In genomic region chr2:90788126-90788525, GRCm38 (mm10) we compare ENCODE assay signal across 28 mouse cellular contexts. TPM values are rescaled to one million over a fixed set of nuclear protein-coding genes. Genes with fewer than 3 reads are reported as not detected.
"Had no signal": no experiment of that assay in that cellular context is flagged by ENCODE, and none has a peak within 500 bp of the region (broad histone marks: within the 10 kb centered on the region; RNA-seq: fewer than 3 reads in every experiment).

No protein-coding gene starts in this region.

- H3K4me3 ChIP-seq: heart, adult 2 months; heart, embryonic 10.5 days; heart, embryonic 12.5 days; heart, embryonic 13.5 days; heart, embryonic 15.5 days; hindbrain, embryonic 10.5 days; hindbrain, embryonic 12.5 days; hindbrain, embryonic 13.5 days; hindbrain, embryonic 15.5 days; intestine, embryonic 15.5 days; kidney, embryonic 15.5 days; left cerebral cortex, adult 2 months had no signal

- DNase-seq: heart, adult 2 months; heart, postnatal 10 days; heart, postnatal 14 days; heart, postnatal 36 days; heart, postnatal 4 days; kidney, adult 11 months; kidney, postnatal 10 days; kidney, postnatal 14 days; kidney, postnatal 25 days; kidney, postnatal 36 days; kidney, postnatal 4 days; layer of hippocampus, postnatal 36 days had no signal

- H3K27ac ChIP-seq: heart, adult 2 months; heart, embryonic 10.5 days; heart, embryonic 13.5 days; heart, embryonic 15.5 days; hindbrain, embryonic 10.5 days; hindbrain, embryonic 12.5 days; hindbrain, embryonic 13.5 days; hindbrain, embryonic 14.5 days; hindbrain, embryonic 15.5 days; hindbrain, postnatal 0 days; intestine, embryonic 15.5 days; kidney, embryonic 15.5 days; kidney, postnatal 0 days; left cerebral cortex, adult 2 months had no signal

- H3K36me3 ChIP-seq: heart, embryonic 10.5 days; heart, embryonic 12.5 days; heart, embryonic 13.5 days; heart, embryonic 15.5 days; hindbrain, embryonic 10.5 days; hindbrain, embryonic 12.5 days; hindbrain, embryonic 13.5 days; hindbrain, embryonic 15.5 days; intestine, embryonic 15.5 days; kidney, embryonic 15.5 days had no signal

- H3K4me1 ChIP-seq: intestine, embryonic 15.5 days had no signal

- H3K27me3 ChIP-seq: heart, embryonic 15.5 days; intestine, embryonic 15.5 days had no signal

RNA-seq across cellular contexts. Expression of gene Agbl2, which starts 5.6 kb away (rescaled TPM):
- total RNA-seq: hematopoietic stem cell, adult 5-6 weeks had no signal
- polyA plus RNA-seq: inflammation-experienced regulatory T-cells, adult 6 months had no signal
